Comparison of ENCODE assay signal across 28 mouse cellular contexts in the genomic region with DNA sequence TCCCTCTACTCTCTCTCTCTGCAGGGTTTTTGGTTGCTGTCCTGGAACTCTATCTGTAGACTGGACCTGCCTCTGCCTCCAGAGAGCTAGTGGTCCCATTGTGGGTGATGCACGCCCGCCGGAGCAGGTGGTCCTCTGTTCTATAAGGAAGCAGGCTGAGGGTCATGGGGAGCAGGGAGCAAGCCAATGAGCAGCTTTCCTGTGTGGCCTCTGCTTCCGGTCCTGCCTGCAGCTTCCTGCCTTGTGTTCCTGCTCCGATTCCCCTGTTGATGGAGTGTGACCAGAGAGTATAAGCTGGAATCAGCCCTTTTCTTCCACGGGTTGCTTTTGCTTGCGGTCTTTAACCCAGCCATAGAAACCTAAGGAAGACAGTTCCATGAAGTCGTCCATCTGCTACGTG. TPM values are rescaled to one million over a fixed set of nuclear protein-coding genes. Genes with fewer than 3 reads are reported as not detected.
DNase-seq lines count a peak whose midpoint lies in the region; ATAC-seq lines count a peak whose summit lies in the region.
"Had no signal": no experiment of that assay in that cellular context is flagged by ENCODE, and none has a peak within 500 bp of the region (broad histone marks: within the 10 kb centered on the region; RNA-seq: fewer than 3 reads in every experiment).

No protein-coding gene starts in this region.

- H3K36me3 ChIP-seq in intestine, embryonic 16.5 days (ENCODE audit: control insufficient read depth, insufficient read depth, low read length) = no peaks in the 10 kb centered on the region
- H3K36me3 ChIP-seq in intestine, embryonic 15.5 days = no peaks in the 10 kb centered on the region
- no peaks in the 10 kb centered on the region for H3K36me3 ChIP-seq in lung, embryonic 15.5 days
- H3K36me3 ChIP-seq in embryonic facial prominence, embryonic 13.5 days = no peaks in the 10 kb centered on the region
- no peaks in the 10 kb centered on the region for H3K36me3 ChIP-seq in limb, embryonic 15.5 days
- H3K36me3 ChIP-seq: heart, embryonic 13.5 days; hindbrain, embryonic 13.5 days; limb, embryonic 13.5 days; liver, embryonic 13.5 days; midbrain, embryonic 15.5 days; neural tube, embryonic 15.5 days had no signal

- WGBS in intestine, embryonic 16.5 days = 82% methylated on average over 9 of the region's 9 CpGs
- WGBS in intestine, embryonic 15.5 days = 79% methylated on average over 9 of the region's 9 CpGs
- whole genome bisulfite sequencing in lung, embryonic 15.5 days = 70% methylated on average over 9 of the region's 9 CpGs
- WGBS in embryonic facial prominence, embryonic 13.5 days = 74% methylated on average over 9 of the region's 9 CpGs
- 82% methylated on average over 9 of the region's 9 CpGs for WGBS in limb, embryonic 15.5 days

- H3K4me1 ChIP-seq in intestine, embryonic 16.5 days (ENCODE audit: control insufficient read depth, insufficient read depth, low read length) = peaks cover 18% of the 10 kb centered on the region
- peaks cover 25% of the 10 kb centered on the region for H3K4me1 ChIP-seq in intestine, embryonic 15.5 days (replicated peaks)
- peaks cover 62% of the 10 kb centered on the region for H3K4me1 ChIP-seq in lung, embryonic 15.5 days
- peaks cover 62% of the 10 kb centered on the region for H3K4me1 ChIP-seq in embryonic facial prominence, embryonic 13.5 days
- H3K4me1 ChIP-seq in limb, embryonic 15.5 days = peaks cover 69% of the 10 kb centered on the region

- H3K9ac ChIP-seq in intestine, embryonic 16.5 days (ENCODE audit: low read depth, low read length) = no peak overlapping the region
- no peak overlapping the region for H3K9ac ChIP-seq in intestine, embryonic 15.5 days
- H3K9ac ChIP-seq in lung, embryonic 15.5 days = no peak overlapping the region
- 0 out of 2 replicates have a peak overlapping the region, but pooled peaks have one; percentile 36 for H3K9ac ChIP-seq in embryonic facial prominence, embryonic 13.5 days
- H3K9ac ChIP-seq in limb, embryonic 15.5 days = no peak overlapping the region
- H3K9ac ChIP-seq: heart, embryonic 13.5 days; hindbrain, embryonic 13.5 days; limb, embryonic 13.5 days; liver, embryonic 13.5 days; midbrain, embryonic 15.5 days; neural tube, embryonic 15.5 days had no signal

- ATAC-seq in intestine, embryonic 16.5 days = no peak
- no peak for ATAC-seq in intestine, embryonic 15.5 days
- no peak for ATAC-seq in lung, embryonic 15.5 days (ENCODE audit: borderline replicate concordance, extremely low read depth, low FRiP score, low TSS enrichment)
- no peak for ATAC-seq in embryonic facial prominence, embryonic 13.5 days (ENCODE audit: insufficient number of reproducible peaks, insufficient read depth, low FRiP score, low TSS enrichment, low read depth)
- ATAC-seq in limb, embryonic 15.5 days (ENCODE audit: insufficient number of reproducible peaks, low FRiP score, low TSS enrichment, low read depth) = no peak
- ATAC-seq: forebrain, embryonic 14.5 days; midbrain, embryonic 15.5 days had no signal

- 0 out of 2 replicates have a peak overlapping the region, but pooled peaks have one; percentile 21 for H3K27ac ChIP-seq in intestine, embryonic 16.5 days (ENCODE audit: low read length)
- no peak overlapping the region for H3K27ac ChIP-seq in intestine, embryonic 15.5 days
- peak overlapping the region; percentile 33 for H3K27ac ChIP-seq in lung, embryonic 15.5 days
- peak overlapping the region; percentile 48; the same call in 1 of the 2 replicates for H3K27ac ChIP-seq in embryonic facial prominence, embryonic 13.5 days
- peak overlapping the region; percentile 67; the same call in 1 of the 2 replicates for H3K27ac ChIP-seq in limb, embryonic 15.5 days
- H3K27ac ChIP-seq: heart, embryonic 13.5 days; hindbrain, embryonic 13.5 days; limb, embryonic 13.5 days; liver, embryonic 13.5 days; midbrain, embryonic 15.5 days; neural tube, embryonic 15.5 days had no signal

- DNase-seq in lung, adult 18-20 months = no peak
- no peak for DNase-seq in layer of hippocampus, adult 18-20 months (ENCODE audit: low spot score in 2 of 2)
- DNase-seq: adrenal gland, adult 2 months; adrenal gland, postnatal 36 days; B cell, adult 2 months; cerebellum, adult 18-20 months; cerebellum, postnatal 10 days; gastrocnemius, postnatal 14 days; kidney, adult 8-10 months; kidney, postnatal 25 days; layer of hippocampus, postnatal 36 days; liver, embryonic 13.5 days; retina, postnatal 1 day; right cerebral cortex, postnatal 14 days; thymus, postnatal 4 days had no signal

- H3K4me2 ChIP-seq in intestine, embryonic 16.5 days (ENCODE audit: low read depth, low read length) = no peak overlapping the region
- H3K4me2 ChIP-seq in intestine, embryonic 15.5 days (replicated peaks) = no peak overlapping the region
- H3K4me2 ChIP-seq in lung, embryonic 15.5 days = no peak overlapping the region
- H3K4me2 ChIP-seq in embryonic facial prominence, embryonic 13.5 days = no peak overlapping the region
- H3K4me2 ChIP-seq in limb, embryonic 15.5 days = no peak overlapping the region
- H3K4me2 ChIP-seq: heart, embryonic 13.5 days; hindbrain, embryonic 13.5 days; limb, embryonic 13.5 days; liver, embryonic 13.5 days; midbrain, embryonic 15.5 days; neural tube, embryonic 15.5 days had no signal

- H3K4me3 ChIP-seq in intestine, embryonic 16.5 days (ENCODE audit: low read length) = no peak overlapping the region
- H3K4me3 ChIP-seq in intestine, embryonic 15.5 days (replicated peaks) = no peak overlapping the region
- H3K4me3 ChIP-seq in lung, embryonic 15.5 days = no peak overlapping the region
- no peak overlapping the region for H3K4me3 ChIP-seq in embryonic facial prominence, embryonic 13.5 days
- H3K4me3 ChIP-seq in limb, embryonic 15.5 days = no peak overlapping the region
- H3K4me3 ChIP-seq: heart, embryonic 13.5 days; hindbrain, embryonic 13.5 days; limb, embryonic 13.5 days; liver, embryonic 13.5 days; midbrain, embryonic 15.5 days; neural tube, embryonic 15.5 days had no signal

- no peaks in the 10 kb centered on the region for H3K9me3 ChIP-seq in intestine, embryonic 16.5 days (ENCODE audit: control insufficient read depth, low read length)
- no peaks in the 10 kb centered on the region for H3K9me3 ChIP-seq in intestine, embryonic 15.5 days
- no peaks in the 10 kb centered on the region for H3K9me3 ChIP-seq in lung, embryonic 15.5 days
- no peaks in the 10 kb centered on the region for H3K9me3 ChIP-seq in embryonic facial prominence, embryonic 13.5 days
- H3K9me3 ChIP-seq in limb, embryonic 15.5 days = no peaks in the 10 kb centered on the region
- H3K9me3 ChIP-seq: heart, embryonic 13.5 days; hindbrain, embryonic 13.5 days; limb, embryonic 13.5 days; liver, embryonic 13.5 days; midbrain, embryonic 15.5 days; neural tube, embryonic 15.5 days had no signal

- no peaks in the 10 kb centered on the region for H3K27me3 ChIP-seq in intestine, embryonic 16.5 days (replicated peaks; ENCODE audit: control insufficient read depth, insufficient read depth, low read length)
- H3K27me3 ChIP-seq in intestine, embryonic 15.5 days (replicated peaks) = no peaks in the 10 kb centered on the region
- no peaks in the 10 kb centered on the region for H3K27me3 ChIP-seq in lung, embryonic 15.5 days
- no peaks in the 10 kb centered on the region for H3K27me3 ChIP-seq in embryonic facial prominence, embryonic 13.5 days
- H3K27me3 ChIP-seq in limb, embryonic 15.5 days = no peaks in the 10 kb centered on the region
- H3K27me3 ChIP-seq: heart, embryonic 13.5 days; limb, embryonic 13.5 days; midbrain, embryonic 15.5 days; neural tube, embryonic 15.5 days had no signal

RNA-seq across cellular contexts. Expression of gene Snai1, which starts 30.1 kb away (rescaled TPM):
- 15.6 TPM in 2 replicates for polyA plus RNA-seq in intestine, embryonic 16.5 days (2015; fragmentation: Nextera tagmentation; extraction: Ambion mirVana)
- 14.3 and 16.1 TPM in 2 replicates for polyA plus RNA-seq in intestine, embryonic 15.5 days (2015; fragmentation: Nextera tagmentation; extraction: Ambion mirVana)
- 107 and 109 TPM in 2 replicates for polyA plus RNA-seq in lung, embryonic 15.5 days (2015; fragmentation: Nextera tagmentation; extraction: Ambion mirVana)
- polyA plus RNA-seq in embryonic facial prominence, embryonic 13.5 days (2015; fragmentation: Nextera tagmentation; extraction: Ambion mirVana) = 113 and 129 TPM in 2 replicates
- polyA plus RNA-seq in limb, embryonic 15.5 days (2015; fragmentation: Nextera tagmentation; extraction: Ambion mirVana) = 52.6 and 61.2 TPM in 2 replicates
- under 1 TPM; 0.32 to 0.53 TPM for total RNA-seq in layer of hippocampus, adult 18-20 months (2021)
- total RNA-seq: common myeloid progenitor, adult 5-6 weeks; granulocyte monocyte progenitor cell, adult 5-6 weeks had no signal
